Mouse (Mus musculus): Measurements from ENCODE around the gene Ier2. TPM values are rescaled to one million over a fixed set of nuclear protein-coding genes. Genes with fewer than 3 reads are reported as not detected.
"Not testable (repeated sequence)": the region's sequence is repeated elsewhere in the genome, so short reads cannot be mapped to it uniquely, and the experiment has no call there.

The Ier2 gene
- total RNA-seq, 2 experiments from 2014 or later, result 43.5 to 49.8 TPM

DNA sequence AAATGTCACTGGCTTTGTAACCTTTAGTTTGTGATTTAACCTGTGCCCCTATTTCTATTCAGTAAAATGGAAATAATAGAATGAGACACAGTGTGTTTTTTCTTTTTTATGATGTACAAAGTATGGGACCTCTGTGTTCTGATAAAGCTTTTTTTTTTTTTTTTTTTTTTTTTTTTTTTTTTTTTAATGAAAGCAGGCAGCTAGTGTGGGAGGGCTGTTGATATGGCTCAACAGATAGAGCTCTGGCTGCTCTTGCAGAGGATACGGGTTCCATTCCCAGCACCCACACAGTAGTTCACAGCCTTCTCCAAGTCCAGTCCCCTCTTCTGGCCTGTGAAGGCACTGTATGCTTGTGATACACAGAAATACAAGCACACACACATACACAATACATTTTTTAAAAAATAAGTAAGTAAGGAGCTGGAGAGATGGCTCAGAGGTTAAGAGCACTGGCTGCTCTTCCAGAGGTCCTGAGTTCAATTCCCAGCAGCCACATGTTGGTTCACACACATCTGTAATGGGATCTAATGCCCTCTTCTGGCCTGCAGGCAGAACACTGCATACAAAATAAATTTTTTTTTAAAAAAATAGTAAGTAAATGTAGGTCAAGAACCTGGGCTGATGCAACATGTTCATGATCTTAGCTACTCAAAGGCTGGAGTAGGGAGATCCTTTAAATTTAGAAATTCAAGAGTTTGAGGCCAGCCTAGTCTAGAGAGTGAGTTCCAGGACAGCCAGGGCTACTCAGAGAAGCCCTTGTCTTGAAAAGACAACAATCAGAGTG lies 20.9 kb downstream of the Ier2 start:
- ATAC-seq (replicated peaks; ENCODE audit: poor library complexity), result peak; percentile 37

DNA sequence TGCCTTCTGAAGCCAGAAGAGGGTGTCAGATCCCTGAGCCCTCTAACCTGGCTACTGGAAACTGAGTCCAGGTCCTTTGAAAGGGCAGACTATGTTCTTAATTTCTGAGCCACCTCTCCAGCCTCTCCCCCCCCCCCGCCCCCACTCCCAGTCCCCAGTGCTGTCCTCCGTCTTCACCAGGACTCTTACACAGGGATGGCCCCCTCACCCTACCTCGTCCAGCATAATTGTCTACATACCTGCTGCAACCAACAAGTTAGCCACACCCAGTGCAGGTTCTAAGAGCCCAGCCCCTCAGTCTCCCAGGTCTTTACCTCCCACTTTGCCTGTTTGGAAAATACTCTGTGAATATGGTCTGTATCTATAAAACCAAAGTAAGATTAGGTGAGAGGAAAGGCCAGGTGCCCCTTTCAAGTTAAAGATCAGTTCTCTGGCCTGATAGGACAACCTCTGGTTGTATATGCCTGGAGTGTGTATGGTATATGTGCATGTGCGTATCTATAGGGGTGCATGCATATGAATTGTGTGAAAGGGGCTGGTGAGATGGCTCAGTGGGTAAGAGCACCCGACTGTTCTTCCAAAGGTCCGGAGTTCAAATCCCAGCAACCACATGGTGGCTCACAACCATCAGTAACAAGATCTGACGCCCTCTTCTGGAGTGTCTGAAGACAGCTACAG lies 21.9 kb downstream of the Ier2 start:
- no peak for ATAC-seq (replicated peaks; ENCODE audit: poor library complexity)

DNA sequence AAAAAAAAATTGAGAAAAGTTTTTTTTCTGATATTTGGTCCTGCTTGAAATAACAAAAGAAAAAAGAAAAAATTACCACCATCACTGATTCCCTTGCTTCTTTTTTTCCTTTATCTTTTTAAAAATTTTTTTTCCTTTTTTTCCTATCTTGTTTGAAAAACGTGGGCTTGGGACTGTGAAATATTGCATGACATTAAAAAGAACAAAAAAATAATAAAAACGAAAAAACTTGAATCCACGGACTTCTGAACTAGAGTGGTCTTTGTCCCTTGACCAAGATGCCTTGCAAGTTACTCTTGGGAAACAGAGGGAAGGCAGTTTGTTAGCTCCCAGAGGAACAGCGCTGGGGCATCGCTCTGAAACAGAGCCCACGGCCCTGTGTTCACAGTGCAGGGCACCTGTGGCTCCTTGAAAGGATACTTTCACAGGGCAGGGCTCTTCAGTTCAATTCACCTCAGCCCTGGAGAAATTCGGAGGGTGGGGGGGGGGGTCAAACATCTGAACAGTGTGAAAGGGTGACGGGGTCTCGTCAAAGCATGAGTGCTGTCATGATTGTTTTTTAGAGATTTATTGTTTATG lies 22.6 kb downstream of the Ier2 start:
- ATAC-seq (replicated peaks; ENCODE audit: poor library complexity), result no peak

DNA sequence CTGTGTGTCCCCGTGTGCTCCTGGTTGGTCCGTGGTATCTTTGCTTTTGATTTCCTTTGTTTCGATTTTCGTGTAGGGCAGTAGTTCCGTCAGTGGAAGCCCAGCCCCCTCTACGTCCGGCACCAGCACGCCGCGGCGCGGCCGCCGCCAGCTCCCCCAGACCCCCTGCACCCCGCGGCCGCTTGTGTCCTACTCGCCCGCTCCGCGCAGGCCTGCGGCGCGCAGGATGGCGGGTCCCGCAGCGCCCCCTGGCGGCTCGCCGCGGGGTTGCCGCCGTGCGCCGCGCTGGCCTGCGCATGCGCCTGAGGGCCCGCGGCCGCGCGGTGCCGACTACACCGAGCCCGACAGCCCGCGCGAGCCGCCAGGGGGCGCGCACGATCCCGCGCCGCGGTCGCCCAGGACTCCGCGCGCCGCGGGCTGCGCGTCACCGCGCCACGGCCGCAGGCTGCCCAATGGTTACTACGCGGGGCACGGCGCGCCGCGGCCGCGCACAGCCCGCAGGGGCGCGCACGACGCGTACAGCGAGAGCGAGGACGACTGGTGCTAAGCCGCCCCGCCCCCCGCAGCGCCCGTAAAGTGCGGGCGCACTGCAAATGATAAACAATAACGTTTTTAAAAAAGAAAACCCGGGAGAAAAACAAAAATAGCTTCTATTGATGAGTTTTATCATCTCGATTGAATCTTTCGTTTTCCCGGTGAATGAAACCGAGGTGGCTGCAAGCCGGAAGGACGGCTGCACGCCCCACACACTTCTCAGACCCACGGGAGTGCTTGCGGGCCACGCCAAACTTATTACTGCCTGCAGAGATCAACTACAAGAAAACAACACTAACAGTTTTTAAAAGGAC lies 23.3 kb downstream of the Ier2 start:
- peak; percentile 86 for ATAC-seq (replicated peaks; ENCODE audit: poor library complexity)

DNA sequence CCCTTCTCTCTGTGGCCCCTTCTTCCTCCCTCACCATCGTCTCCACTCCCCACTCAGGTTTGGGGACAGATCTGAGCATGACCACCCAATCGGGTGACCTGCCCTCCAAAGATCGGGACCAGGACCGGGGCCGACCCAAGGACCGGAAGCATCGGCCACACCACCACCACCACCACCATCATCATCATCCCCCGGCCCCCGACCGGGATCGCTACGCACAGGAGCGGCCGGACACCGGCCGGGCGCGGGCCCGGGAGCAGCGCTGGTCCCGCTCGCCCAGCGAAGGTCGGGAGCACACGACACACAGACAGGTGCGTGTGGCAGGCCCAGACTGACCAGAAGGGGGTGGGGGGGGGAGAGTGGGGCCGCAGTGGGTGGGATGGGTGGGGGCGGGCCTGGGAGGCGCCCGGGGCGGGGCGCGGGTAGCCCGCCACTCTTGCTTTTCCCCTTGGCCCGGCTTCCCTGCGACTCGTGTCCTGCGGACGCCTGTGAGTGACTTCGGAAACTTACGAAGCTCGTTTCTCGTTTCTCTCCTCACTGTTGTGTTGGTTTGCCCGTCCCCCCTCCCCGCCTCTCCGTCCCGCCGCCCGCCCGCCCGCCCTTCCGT lies 24.0 kb downstream of the Ier2 start:
- no peak for ATAC-seq (replicated peaks; ENCODE audit: poor library complexity)

DNA sequence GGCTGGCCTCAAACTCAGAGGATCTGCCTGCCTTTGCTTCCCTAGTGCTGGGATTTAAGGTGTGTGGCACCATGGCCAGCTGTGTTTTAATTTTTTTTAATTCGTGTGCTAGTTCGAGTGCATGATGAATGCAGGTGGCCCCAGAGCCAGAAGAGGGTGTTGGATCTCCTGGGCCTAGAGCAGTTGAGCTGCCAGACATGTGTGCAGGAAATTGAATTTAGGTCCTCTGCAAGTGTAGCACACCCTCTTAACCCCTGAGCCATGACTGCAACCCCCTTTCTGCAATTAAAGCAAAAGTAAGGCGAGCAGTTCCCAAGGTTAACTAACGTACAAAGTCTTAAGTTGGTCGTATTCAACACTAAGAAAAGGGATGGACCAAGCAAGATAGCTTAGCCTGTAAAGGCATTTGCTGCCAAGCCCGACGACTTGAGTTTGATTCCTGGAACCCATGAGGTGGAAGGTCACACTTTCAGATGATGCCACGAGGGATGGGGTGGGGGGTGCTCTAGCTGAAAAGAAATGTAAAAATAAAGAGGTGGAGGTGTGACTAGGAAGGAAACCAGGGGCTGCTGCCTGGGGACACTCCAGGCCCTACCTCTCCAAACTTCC lies 24.6 kb downstream of the Ier2 start:
- ATAC-seq (replicated peaks; ENCODE audit: poor library complexity), result no peak

DNA sequence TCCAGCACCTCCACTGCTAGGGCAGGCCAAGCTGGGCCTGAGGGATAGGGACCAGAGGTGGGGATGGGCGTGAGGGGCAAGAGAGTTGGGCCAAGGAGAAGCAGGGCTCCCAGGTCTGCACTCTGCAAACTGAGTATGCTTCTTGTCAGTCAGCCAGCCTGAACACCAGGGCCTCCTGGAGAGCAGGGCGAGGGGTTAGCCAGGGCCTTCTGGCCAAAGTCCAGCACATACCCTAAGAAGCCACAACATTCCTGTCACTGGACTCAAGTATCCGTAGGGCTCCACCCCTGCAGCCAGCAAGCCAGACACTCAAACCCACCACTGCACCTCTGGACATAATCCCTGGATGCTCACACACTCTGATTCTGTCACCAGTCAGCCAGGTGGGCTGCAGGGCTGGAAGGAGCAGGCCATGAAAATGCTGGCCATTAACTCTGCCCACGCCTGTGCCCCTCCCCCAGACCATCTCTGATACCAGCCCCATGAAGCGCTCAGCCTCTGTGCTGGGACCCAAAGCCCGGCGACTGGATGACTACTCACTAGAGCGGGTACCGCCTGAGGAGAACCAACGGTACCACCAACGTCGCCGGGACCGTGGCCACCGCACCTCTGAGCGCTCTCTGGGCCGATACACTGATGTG lies 26.5 kb downstream of the Ier2 start:
- no peak for ATAC-seq (replicated peaks; ENCODE audit: poor library complexity)

DNA sequence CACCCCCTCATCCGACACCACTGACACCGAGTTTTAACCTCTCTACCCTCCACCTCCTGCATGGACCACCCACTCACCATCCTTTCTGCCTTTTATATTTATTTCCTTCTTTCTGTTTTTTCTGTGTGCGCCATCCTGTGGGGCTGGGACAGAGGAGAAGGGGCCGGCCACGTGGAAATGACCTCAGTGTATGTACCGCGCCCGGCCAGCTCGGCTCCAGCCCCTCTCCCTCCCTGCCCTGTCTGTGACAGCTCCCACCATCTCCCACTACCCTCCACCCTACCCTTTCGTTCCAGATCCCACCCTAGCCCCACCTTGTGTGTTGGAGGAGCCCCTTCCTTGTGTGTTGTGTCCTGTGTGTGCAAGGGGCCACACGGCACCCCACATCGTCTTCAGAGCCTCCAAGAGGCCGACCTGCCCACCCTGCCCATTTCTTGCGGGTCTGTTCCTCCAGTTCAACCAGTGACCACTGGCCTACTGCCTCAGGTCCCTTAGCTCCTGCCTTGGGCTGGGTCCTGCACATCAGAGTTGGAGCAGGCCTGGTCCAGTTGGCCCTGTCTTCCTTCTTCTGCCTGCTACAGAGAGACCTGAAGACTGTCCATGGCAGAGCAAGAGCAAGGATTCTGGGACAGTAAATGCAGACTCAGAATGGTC lies 27.1 kb downstream of the Ier2 start:
- ATAC-seq (replicated peaks; ENCODE audit: poor library complexity), result no peak

DNA sequence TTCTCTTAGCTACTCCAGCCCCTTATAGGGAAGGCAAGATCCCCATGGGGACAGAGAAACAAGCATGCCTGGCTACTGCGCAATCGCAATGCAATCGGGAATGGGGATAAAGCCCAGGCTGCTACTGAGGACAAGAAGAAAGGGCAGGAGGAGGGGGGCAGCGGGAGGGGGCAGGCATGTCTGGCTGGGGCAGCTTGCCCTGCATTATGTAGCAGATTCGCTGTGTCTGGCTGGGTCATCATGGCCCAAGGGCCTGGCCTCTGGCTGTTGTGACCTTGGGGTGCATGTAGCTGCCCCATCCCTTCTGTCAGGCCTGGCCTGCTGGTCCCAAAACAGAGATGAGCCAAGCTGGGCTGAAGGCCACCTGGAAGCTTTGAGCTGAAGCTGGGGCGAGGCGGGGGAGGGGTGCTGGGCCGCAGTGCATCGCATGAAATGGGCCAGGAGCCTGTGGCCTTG lies 27.8 kb downstream of the Ier2 start:
- no peak for ATAC-seq (replicated peaks; ENCODE audit: poor library complexity)

DNA sequence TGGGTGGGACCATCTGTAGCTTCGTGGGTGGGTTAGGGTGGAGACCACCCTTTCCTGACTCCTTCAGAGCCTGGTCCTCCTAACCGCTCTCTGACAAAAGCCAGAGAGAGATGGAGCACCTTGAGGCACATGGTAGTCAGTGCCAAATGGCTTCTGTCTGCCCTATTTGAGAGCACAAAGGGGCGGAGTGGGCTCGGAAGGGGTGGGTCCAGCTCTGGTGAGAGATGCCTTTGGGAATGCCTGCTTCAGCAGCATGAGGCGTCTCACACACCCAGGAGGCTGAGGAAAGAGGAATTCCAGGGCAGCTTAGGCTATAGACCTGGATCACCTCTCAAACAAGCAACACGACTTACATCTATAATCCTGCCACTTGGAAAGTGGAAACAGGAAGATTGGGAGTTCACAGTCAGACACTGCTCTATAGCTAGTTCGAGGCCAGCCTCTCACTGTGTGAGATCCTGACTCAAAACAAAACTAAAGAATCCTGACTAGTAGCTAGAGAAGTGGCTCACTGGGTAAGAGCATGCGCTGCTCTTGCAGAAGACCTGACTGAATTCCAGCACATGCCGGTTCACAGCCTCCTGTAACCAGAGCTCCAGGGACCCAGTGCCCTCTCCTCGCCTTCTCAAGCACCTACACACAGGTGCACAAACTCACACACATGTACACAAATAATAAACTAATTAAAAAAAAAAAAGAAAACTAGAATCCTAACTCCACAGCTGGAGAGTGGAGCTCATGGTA lies 28.6 kb downstream of the Ier2 start:
- no peak for ATAC-seq (replicated peaks; ENCODE audit: poor library complexity)

DNA sequence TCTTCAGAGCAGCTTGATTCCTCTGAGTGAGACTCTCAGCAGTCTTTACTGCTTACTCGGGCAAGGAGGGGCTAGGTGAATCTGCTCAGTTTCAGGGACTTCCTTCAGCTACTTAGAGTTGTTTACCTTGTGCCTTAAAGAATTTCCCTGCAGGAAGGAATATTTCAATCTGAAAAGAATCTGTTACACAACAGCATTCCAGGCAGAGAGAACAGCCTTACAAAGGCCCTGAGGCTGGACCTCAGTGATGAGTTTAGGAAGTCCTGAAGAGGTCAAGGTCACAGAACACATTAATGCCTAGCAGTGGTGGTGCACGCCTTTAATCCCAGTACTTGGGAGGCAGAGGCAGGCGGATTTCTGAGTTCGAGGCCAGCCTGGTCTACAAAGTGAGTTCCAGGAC lies 30.8 kb downstream of the Ier2 start:
- ATAC-seq (replicated peaks; ENCODE audit: poor library complexity), result no peak

DNA sequence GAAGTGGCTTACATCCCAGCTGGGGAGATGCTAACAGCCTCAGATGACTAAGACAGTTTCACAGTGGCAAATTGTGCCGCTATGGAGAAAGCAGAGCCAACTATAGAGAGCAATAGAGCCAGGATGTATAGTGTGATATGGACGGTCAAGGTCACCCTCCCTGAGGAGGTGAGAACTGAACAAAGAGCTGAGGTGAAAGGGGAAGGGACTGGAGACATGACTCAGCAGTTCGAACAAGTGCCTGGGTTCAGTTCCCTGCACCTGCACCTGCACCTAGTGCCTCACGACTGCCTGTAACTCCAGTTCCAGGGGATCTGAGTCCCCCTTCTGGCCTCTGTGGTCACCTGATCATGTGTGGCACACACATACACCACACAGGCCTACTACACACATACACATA lies 32.5 kb downstream of the Ier2 start:
- no peak for ATAC-seq (replicated peaks; ENCODE audit: poor library complexity)

DNA sequence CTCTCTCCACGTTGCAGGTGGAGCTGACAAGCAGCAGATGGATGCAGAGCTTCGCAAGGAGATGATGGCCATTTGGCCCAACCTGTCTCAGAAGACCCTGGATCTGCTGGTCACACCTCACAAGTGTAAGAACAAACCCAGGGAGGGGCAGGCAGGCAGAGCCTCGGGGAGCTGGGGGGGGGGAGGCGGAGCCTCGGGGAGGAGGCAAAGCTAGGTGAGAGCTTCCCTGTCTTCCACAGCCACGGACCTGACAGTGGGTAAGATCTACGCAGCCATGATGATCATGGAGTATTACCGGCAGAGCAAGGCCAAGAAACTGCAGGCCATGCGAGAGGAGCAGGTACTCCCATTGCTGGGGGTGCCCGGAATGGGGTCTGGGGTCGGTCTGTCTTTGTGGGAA lies 33.1 kb downstream of the Ier2 start:
- ATAC-seq (replicated peaks; ENCODE audit: poor library complexity), result no peak

DNA sequence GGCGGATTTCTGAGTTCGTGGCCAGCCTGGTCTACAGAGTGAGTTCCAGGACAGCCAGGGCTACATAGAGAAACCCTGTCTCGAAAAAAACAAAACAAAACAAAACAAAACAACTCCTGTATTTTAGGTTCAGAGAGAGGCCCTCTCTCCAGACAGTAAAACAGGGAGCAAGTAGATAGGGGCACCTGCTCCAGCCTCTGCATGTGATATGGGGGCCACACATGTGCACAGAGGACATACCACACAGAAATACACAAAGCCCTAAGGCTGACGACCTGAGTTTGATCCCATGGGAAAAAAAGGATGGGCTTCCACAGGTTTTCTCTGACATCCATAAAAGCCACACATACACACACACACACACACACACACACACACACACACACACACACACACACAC lies 39.2 kb downstream of the Ier2 start:
- ATAC-seq (replicated peaks; ENCODE audit: poor library complexity), result not testable (repeated sequence)

DNA sequence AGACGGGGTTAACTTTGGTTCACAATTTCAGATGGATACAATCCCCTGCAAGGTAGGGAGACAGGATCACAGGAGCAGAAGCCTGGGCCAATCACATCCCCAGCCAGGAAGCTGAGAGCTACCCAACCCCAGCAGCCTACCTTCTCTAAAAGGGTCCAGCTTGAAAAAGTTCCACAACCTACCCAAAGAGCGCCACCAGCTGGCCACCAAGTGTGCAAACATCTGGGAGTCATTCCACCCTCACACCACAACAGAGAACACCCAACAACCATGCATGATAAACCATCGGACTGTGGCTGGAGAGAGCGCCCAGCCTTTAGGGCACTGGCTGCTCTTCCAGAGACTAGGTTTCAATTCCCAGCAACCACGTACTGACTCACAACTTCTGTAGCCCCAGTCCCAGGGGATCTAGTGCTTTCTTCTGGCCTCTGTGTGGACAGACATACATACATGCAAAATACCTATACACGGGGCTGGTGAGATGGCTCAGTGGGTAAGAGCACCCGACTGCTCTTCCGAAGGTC lies 41.5 kb downstream of the Ier2 start:
- peak; percentile 48; the same call in 1 of the 2 replicates for ATAC-seq (replicated peaks; ENCODE audit: poor library complexity)

DNA sequence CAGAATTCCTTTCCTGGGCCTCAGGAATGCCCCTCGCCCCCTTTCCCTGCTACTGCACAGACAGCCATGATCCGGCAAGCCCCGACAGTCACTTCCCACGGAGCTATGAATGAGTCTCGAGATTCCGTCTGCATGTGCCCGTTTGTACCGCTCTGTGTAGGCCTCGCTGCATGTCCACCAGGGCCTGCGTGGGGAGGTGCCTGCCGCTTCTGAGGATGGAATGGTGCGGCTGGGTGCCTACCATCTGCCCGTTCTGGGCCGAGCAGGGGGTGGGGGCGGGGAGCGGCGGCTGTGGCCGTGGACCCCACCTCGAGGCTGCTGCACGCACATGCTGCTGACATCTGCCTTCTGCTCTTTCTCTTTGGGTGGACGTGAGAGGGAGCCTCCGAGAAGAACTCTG lies 45.6 kb downstream of the Ier2 start:
- no peak for ATAC-seq (replicated peaks; ENCODE audit: poor library complexity)

DNA sequence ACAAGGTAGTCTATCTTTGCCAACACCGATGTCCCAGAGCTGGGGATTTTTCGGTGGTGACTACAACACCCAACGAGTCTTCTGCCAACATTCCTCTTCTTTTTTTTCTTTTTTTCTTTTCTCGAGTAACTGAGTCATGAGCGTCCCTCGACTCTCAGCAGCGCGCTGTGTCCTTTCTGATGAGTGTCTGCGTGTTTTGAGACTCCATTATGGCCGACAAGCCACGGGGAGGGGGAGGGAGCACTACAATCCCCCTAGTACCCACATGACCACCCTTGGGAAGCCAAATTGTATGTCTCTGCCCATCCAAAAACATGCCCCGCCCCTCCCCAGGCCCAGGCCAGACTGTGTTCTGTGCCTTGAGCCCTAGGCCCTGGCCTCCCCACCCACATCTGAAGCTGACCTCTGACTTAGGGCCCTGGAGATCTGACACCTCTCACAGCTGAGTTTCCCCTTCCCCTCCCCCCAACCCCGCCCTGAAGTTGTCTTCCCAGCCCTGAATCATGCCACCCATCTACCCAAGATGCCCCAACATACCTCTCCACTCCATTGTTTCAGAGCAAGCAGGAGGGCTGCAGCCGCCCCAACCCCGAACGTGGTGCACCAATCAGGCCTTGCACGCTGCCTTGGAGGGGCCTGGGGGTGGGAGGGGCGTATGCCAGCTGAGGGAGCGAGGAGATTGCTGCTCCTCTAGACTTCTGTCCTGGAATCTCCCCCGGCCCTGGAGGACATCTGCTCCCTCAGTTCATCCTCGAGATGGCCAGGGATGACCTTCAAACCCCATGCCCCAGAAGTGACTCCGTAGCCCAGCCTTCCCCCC lies 46.8 kb downstream of the Ier2 start:
- no peak for ATAC-seq (replicated peaks; ENCODE audit: poor library complexity)

All from megakaryocyte progenitor cell, adult 5-6 weeks (primary cell).